Mouse (Mus musculus): ENCODE measurements around the gene Gm9999. TPM values are rescaled to one million over a fixed set of nuclear protein-coding genes. Genes with fewer than 3 reads are reported as not detected.

Gene Gm9999
- polyA plus RNA-seq, 1 experiment from 2014 or later: not detected

GRCm38 (mm10) chr7:47034785-47035384 is 51.5 kb downstream of the Gm9999 start:
- no peak overlapping the region for H3K9ac ChIP-seq (replicated peaks)
- no peaks in the 10 kb centered on the region for H3K27me3 ChIP-seq (replicated peaks)
- no peaks in the 10 kb centered on the region for H3K4me1 ChIP-seq
- H3K36me3 ChIP-seq: no peaks in the 10 kb centered on the region
- no peak overlapping the region for H3K4me3 ChIP-seq (replicated peaks)
- no peaks in the 10 kb centered on the region for H3K9me3 ChIP-seq (replicated peaks)
- H3K27ac ChIP-seq (replicated peaks): no peak overlapping the region
- 93% methylated on average over 4 of the region's 4 CpGs for WGBS
- no peak overlapping the region for H3K4me2 ChIP-seq
- no peak for ATAC-seq (ENCODE audit: low FRiP score)

- Histone ChIP-seq H3K27ac (replicated peaks) (no peak overlapping the region), H3K9ac (replicated peaks) (no peak overlapping the region), H3K4me3 (replicated peaks) (no peak overlapping the region), H3K9me3 (replicated peaks) (no peaks in the 10 kb centered on the region), H3K4me1 (no peaks in the 10 kb centered on the region), H3K4me2 (no peak overlapping the region), H3K36me3 (no peaks in the 10 kb centered on the region), H3K27me3 (replicated peaks) (no peaks in the 10 kb centered on the region)
- no peak for ATAC-seq (ENCODE audit: low FRiP score)
- WGBS: 77% methylated on average over 8 of the region's 8 CpGs
These were observed 52.0 kb downstream of the Gm9999 start for GRCm38 (mm10) chr7:47035426-47035825.

Other genes with a start within 250 kb of the Gm9999 start
- 0.45 and 0.65 TPM in 2 replicates for gene Saa1, start 240.6 kb upstream of the Gm9999 start, polyA plus RNA-seq (2015; fragmentation: Nextera tagmentation; extraction: Ambion mirVana)
- gene Saa2, start 231.8 kb upstream of the Gm9999 start, polyA plus RNA-seq (2015; fragmentation: Nextera tagmentation; extraction: Ambion mirVana): 0.24 TPM in 1 of 2 replicates, not detected in the other
- 14.9 and 15.8 TPM in 2 replicates for gene Hps5, start 187.5 kb upstream of the Gm9999 start, polyA plus RNA-seq (2015; fragmentation: Nextera tagmentation; extraction: Ambion mirVana)
- 37.0 and 40.9 TPM in 2 replicates for gene Gtf2h1, start 187.5 kb upstream of the Gm9999 start, polyA plus RNA-seq (2015; fragmentation: Nextera tagmentation; extraction: Ambion mirVana)
- gene Ldha, start 142.1 kb upstream of the Gm9999 start, polyA plus RNA-seq (2015; fragmentation: Nextera tagmentation; extraction: Ambion mirVana): 638 and 911 TPM in 2 replicates
- 0.13 and 0.28 TPM in 2 replicates for gene Ldhc, start 122.4 kb upstream of the Gm9999 start, polyA plus RNA-seq (2015; fragmentation: Nextera tagmentation; extraction: Ambion mirVana)
- gene Tsg101, start 63.6 kb upstream of the Gm9999 start, polyA plus RNA-seq (2015; fragmentation: Nextera tagmentation; extraction: Ambion mirVana): 292 and 317 TPM in 2 replicates
- gene Uevld, start 25.1 kb upstream of the Gm9999 start, polyA plus RNA-seq (2015; fragmentation: Nextera tagmentation; extraction: Ambion mirVana): 4.3 and 5.2 TPM in 2 replicates
- 7.3 and 8.7 TPM in 2 replicates for gene Spty2d1, start 24.8 kb downstream of the Gm9999 start, polyA plus RNA-seq (2015; fragmentation: Nextera tagmentation; extraction: Ambion mirVana)
- gene Tmem86a, start 67.0 kb downstream of the Gm9999 start, polyA plus RNA-seq (2015; fragmentation: Nextera tagmentation; extraction: Ambion mirVana): 25.3 and 25.4 TPM in 2 replicates
- 163 and 187 TPM in 2 replicates for gene Ptpn5, start 150.1 kb downstream of the Gm9999 start, polyA plus RNA-seq (2015; fragmentation: Nextera tagmentation; extraction: Ambion mirVana)
- gene Mrgpra6, start 221.3 kb downstream of the Gm9999 start, polyA plus RNA-seq (2015; fragmentation: Nextera tagmentation; extraction: Ambion mirVana): not detected in 2 replicates